Mouse (Mus musculus): ENCODE results near the gene Pias4.

DNA sequence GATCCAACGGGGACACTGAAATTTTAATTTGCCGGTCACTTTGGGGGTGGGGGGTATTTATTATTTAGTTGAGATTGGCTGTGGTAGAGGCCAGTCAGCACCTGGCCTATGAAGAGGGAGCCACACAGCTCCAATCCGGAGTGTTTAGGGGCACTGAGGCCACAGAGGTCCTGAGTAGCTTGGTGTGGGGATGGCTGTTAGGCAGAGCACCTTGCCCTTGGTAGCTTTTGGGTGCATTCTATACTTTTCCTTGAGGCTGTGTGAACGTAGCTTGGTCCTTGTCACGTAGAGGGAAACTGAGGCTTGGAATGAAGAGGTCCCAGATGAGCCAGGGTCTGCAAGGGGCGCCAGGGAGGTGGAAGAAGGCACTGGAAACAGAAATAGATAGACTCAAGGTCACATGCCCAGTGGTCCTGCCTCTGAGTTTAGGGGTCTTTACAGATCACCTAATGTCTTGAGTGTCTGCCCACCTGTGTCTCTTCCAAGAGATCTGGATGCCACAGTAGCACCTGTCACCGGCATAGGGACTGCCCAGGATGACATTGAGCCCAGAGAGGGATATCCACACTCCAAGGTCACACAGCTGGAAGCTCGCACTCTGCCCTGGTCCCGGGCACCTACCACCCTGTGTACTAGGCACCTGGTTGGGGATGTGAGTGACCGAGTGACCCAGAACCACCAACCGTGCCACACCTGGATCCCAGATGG lies 28.7 kb downstream of the Pias4 start:
- TF ChIP-seq CTCF (IDR thresholded peaks at IDR 0.05; ENCODE audit: borderline replicate concordance, insufficient read depth, low read length) (no peak), POLR2A (IDR thresholded peaks at IDR 0.05; ENCODE audit: low read depth, low read length) (no peak)

Measured in embryonic fibroblast, embryonic 13.5 days (primary cell).